In genomic region chr7:145118406-145118805, GRCm38 (mm10) we compare ENCODE assay signal across 23 mouse cellular contexts.
"Had no signal": no experiment of that assay in that cellular context is flagged by ENCODE, and none has a peak within 500 bp of the region (broad histone marks: within the 10 kb centered on the region; RNA-seq: fewer than 3 reads in every experiment).

No protein-coding gene starts in this region.

- DNase-seq: forebrain, postnatal 0 days; gastrocnemius, postnatal 14 days; gastrocnemius, postnatal 36 days; heart, adult 11 months; heart, adult 2 months; heart, postnatal 14 days; heart, postnatal 36 days; kidney, adult 11 months; kidney, adult 9 months; layer of hippocampus, adult 9-11 months; layer of hippocampus, postnatal 36 days; left cerebral cortex, postnatal 4 days had no signal

- H3K4me3 ChIP-seq: heart, adult 2 months; heart, embryonic 13.5 days; heart, embryonic 15.5 days; hindbrain, embryonic 13.5 days; hindbrain, embryonic 15.5 days; limb, embryonic 13.5 days; limb, embryonic 15.5 days; liver, embryonic 12.5 days had no signal

- ATAC-seq: forebrain, postnatal 0 days; hindbrain, postnatal 0 days; intestine, embryonic 16.5 days; liver, embryonic 12.5 days had no signal

- H3K9me3 ChIP-seq: heart, embryonic 13.5 days; heart, embryonic 15.5 days; hindbrain, embryonic 13.5 days; hindbrain, embryonic 15.5 days; limb, embryonic 15.5 days; liver, embryonic 12.5 days had no signal

- H3K4me1 ChIP-seq: hindbrain, embryonic 15.5 days; limb, embryonic 13.5 days; limb, embryonic 15.5 days had no signal

- H3K27me3 ChIP-seq: heart, embryonic 13.5 days; heart, embryonic 15.5 days; hindbrain, embryonic 13.5 days; hindbrain, embryonic 15.5 days; limb, embryonic 13.5 days; limb, embryonic 15.5 days; liver, embryonic 12.5 days had no signal

- H3K9ac ChIP-seq: forebrain, postnatal 0 days; heart, embryonic 13.5 days; heart, embryonic 15.5 days; hindbrain, embryonic 13.5 days; hindbrain, embryonic 15.5 days; limb, embryonic 13.5 days; limb, embryonic 15.5 days; liver, embryonic 12.5 days; liver, embryonic 14.5 days had no signal

- H3K27ac ChIP-seq: heart, adult 2 months; heart, embryonic 13.5 days; heart, embryonic 15.5 days; hindbrain, embryonic 13.5 days; hindbrain, embryonic 15.5 days; hindbrain, postnatal 0 days; limb, embryonic 13.5 days; limb, embryonic 15.5 days; liver, embryonic 12.5 days; liver, embryonic 14.5 days had no signal

- H3K4me2 ChIP-seq: heart, embryonic 11.5 days; heart, embryonic 13.5 days; heart, embryonic 15.5 days; hindbrain, embryonic 13.5 days; hindbrain, embryonic 15.5 days; limb, embryonic 13.5 days; limb, embryonic 15.5 days; liver, embryonic 12.5 days had no signal

- H3K36me3 ChIP-seq: heart, embryonic 13.5 days; heart, embryonic 15.5 days; hindbrain, embryonic 13.5 days; hindbrain, embryonic 15.5 days; limb, embryonic 13.5 days; limb, embryonic 15.5 days; liver, embryonic 12.5 days had no signal
